Mouse (Mus musculus): Measurements from ENCODE around the gene Thnsl2. TPM values are rescaled to one million over a fixed set of nuclear protein-coding genes. Genes with fewer than 3 reads are reported as not detected.

The Thnsl2 gene
- total RNA-seq, 2 experiments from 2014 or later = 16.6 to 17.0 TPM

- no peak for DNase-seq
Observed at GRCm38 (mm10) chr6:71133559-71133958, 10.7 kb downstream of the Thnsl2 start.

GRCm38 (mm10) chr6:71131038-71131437, 13.2 kb downstream of the Thnsl2 start:
- no peak for DNase-seq

DNA sequence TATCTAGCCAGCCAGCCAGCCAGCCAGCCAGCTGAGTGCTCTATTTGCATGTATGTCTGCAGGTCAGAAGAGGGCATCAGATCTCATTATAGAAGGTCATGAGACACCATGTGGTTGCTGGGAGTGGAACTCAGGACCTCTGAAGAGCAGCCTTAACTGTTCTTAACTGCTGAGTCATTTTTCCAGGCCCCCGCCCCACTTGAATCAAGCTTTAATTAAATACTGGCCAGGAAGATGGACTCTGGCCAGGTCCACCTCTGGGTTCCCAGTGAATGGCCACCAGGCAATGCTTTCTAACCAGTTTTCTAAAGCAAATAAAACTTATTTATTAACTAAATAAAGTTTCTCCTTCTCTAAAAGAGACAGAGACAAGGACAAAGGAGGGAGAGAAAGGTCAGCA, 14.0 kb downstream of the Thnsl2 start:
- DNase-seq = no peak

DNA sequence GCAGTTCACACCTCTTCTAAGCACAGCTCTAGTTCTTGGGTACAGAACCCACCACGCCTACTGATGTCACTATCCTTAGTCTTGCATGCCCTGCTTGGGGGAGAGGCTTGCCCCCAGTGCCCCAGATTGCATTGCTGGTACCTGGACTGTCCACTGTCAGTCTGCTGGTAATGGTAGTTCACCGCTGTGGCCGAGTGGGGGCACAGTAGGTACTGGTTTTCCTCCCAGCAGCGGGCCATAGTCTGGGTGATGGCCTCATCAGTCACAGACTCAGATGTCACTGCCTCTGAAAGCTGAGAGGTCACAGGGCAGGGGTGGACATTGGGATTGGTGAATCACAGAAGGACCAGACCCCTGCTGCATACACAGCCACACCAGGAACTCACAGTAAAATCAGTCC, 15.2 kb downstream of the Thnsl2 start:
- DNase-seq = peak; percentile 10

GRCm38 (mm10) chr6:71126290-71126689, 17.9 kb downstream of the Thnsl2 start:
- DNase-seq = no peak

- peak; percentile 88 for DNase-seq
Observed at GRCm38 (mm10) chr6:71125043-71125893, 19.0 kb downstream of the Thnsl2 start.

DNA sequence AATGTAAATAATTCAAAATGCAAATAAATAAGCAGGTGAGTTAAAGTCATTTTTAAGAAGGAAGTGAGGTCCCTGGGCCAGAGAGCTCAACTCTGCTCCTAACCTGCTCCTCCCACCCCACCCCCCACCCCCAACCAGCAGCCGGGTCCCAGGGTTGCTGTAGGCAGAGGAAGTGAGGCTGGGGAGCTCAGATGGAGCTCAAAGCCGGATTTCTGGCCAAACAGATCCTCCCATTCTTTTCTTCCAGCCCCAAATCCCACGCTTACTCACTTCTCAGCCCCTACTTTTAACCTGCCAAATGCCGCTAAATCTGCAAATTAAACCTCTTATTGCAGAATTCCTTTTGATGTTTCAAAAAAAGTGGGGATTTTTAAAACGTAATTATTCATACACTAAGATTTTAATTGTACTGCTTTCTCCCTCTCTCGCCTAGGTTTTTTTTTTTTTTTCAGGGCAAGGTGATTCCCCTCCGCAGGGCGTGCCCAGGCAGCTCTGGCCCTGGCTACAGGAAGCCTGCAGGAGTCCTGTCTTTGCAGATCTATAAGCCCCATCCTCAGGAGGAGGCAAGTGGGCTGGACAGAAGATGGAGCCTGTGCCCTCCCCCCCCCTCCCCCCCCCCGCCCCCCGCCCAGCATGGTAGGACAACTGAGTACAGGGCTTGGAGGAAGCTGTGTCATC, 24.5 kb downstream of the Thnsl2 start:
- no peak for DNase-seq

GRCm38 (mm10) chr6:71111419-71112113, 32.7 kb downstream of the Thnsl2 start:
- DNase-seq = peak; percentile 38

DNA sequence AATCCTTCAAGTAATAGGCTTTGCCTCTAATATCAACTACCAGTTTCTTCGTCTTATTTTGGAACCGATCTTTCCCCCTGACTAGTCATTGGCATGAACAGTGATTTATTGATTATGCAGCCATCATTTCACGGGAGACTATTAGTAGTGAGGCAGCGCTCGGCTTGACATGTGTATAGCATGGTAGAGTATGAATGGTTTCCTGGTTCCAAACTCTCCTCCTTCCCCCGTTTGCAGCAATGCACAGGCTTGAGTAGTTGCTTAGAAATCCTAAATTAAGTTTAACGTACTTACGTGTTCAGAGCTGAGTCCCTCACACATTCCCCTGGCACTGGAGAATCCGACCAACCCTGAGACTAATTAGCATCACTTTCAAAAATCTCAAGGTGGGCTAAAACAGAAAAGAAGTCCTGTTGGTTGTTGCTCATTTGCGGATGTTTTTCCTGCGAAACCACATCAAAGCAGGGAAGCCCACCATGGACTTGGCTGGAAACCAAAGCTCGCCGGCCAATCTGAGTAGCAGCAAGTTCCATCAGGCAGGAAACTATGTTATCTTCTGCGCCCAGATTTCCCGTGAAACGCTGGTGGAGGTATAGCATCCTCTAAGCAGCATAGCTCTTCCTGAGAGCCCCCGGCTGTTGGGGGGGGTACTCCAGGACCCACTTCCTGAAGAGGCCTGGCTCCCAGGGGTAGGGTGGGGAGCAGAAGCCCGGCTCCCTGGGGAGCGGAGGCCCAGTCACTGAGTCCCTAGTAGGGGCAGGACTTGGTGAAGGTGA, 37.9 kb downstream of the Thnsl2 start:
- DNase-seq = peak; percentile 19

GRCm38 (mm10) chr6:71096126-71096525, 48.1 kb downstream of the Thnsl2 start:
- DNase-seq = no peak

DNA sequence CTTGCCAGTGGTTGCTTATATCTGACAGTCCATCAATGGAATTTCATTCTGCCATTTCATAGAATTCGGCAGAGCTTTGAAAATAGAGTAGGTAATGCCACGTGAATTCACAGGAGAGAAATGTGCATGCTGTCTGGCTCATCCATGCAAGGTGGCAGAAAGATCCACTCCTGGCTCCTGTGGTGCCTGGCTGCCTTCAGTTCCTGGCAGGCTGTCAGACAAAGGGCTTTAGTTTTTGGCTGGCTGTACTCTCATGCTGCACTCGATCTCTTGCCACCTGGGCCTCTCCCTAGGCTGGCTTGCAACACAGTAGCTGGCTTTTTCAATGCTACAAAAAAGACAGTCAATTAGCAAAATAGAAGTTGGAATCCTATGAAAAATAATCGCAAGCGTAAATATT, 49.5 kb downstream of the Thnsl2 start:
- DNase-seq = peak; percentile 22

- DNase-seq = no peak
Observed at GRCm38 (mm10) chr6:71093686-71094085, 50.6 kb downstream of the Thnsl2 start.

DNA sequence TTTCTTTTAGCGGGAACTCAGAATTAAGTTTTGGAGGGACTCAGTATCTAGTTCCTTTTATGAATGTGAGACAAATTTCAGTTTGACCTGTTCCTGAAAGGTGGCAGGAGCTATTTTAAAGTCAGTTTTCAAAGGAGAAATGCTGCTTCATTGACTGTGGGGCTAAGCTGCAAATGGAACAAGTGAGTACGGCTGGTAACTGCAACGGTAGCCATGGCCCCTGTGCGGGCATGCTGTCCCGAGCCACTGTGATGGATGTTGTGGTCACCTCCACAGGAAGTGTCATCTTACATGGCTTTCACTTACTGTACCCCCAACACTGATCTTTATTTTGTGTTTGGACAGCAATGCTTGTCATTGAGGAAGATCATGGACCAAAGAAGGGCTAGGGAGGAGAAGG, 53.8 kb downstream of the Thnsl2 start:
- DNase-seq = no peak

DNA sequence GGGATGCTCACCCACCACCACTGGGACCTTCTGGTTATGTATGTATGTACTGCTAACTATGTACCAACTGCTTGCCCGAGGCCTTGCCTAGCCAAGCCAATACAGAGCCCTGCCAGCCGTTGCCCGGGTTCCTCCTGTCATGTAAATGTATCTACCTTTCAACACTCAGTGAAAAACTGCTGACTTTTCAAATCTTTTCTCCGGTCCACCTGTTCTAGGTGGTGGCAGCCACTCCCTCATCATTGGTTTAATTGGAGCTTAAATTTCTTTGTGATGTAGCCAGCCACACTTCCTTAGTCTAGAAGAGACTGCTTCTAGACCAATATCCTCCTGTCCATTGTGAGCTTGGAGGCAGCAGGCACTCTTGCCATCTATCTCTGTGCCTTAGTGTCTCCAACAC, 54.5 kb downstream of the Thnsl2 start:
- DNase-seq = no peak

DNA sequence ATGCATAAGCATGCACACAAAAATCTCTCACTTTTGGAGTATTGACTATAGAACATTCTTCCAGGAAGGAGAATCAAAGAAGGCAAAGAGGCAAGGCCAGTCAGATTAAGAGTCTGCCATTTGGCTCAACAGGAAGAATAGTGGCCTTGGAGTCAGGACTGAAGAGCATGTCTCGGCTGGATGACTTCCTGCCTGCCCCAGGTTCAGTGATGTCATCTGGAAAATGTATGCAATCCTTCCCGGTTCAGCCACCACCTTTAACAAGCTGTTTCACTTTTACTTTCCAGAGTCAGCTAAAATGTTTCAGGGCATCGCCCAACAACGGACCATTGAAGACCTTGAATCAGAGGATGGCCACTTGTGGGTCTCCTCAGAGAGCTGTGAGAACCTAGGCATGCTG, 55.2 kb downstream of the Thnsl2 start:
- no peak for DNase-seq

DNA sequence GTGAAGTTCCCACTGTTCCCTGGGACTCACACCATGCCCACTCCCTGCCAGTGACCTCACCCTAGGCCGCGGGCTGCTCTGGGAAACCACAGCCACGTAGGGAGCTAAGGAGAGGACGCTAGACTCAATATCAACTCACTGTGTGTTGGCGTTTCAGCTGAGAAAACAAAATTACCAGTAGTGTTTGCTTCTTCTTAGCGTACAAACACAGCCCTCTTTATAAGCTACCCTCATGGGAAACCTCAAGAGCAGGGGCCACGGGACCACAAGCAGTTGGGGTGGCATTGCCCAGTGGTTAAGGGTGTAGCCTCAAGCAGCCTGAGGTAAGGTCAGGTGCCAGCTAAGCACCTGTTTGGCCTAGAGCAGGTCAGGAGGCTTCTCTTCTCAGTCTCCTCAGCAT, 60.8 kb downstream of the Thnsl2 start:
- no peak for DNase-seq

GRCm38 (mm10) chr6:71082084-71082483, 62.2 kb downstream of the Thnsl2 start:
- DNase-seq = no peak

DNA sequence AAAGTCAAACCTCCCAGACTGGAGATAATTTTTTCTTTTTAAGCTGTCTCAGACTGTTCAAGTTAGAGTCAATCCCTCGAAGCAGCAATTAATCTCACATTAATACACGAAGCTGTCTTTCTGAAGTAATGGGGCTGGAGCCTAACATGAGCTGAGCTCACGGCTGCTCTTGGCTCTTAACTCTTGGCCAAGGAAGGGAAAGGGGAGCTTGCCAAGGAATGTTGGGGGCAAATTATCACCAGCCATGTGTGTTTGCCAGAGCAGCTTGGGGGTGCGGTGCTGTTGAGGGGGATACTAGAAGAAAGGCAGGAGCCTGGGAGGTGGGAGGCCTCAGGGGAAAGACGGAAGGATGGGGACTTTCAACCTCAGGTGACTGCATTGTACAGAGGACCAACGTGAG, 63.0 kb downstream of the Thnsl2 start:
- DNase-seq = no peak

All from adrenal gland, postnatal 10 days (tissue).